Mouse (Mus musculus): Measurements from ENCODE around the gene Ubp1.
"Not testable (repeated sequence)": the region's sequence is repeated elsewhere in the genome, so short reads cannot be mapped to it uniquely, and the experiment has no call there.

DNA sequence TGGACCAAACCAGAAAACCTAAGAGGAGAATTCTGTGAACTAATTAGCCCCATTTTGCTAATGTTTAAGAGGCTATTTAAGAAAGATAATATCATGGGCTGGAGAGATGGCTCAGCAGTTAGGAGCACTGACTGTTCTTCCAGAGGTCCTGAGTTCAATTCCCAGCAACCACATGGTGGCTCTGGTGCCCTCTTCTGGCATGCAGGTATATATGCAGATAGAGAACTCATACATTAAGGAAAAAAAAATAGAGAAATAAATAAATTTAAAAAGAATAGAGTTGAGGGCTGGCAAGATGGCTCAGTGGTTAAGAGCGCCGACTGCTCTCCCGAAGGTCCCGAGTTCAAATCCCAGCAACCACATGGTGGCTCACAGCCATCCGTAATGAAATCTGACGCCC is 26.4 kb upstream of the Ubp1 start:
- TF ChIP-seq EP300 (IDR thresholded peaks at IDR 0.05; ENCODE audit: low read depth), result not testable (repeated sequence)
- peak; percentile 54 for TF ChIP-seq CTCF (IDR thresholded peaks at IDR 0.05; ENCODE audit: low read depth)

Measured in liver, embryonic 14.5 days (tissue).